Mouse (Mus musculus): ENCODE measurements around the gene Eri2.

The Eri2 gene

GRCm38 (mm10) chr7:119793586-119794250 lies at the start of gene Eri2, which contains the start of gene Rexo5:
Eri2 (minus strand) TSS chr7:119794058.
Rexo5 (plus strand) TSS chr7:119794006.
- peak; percentile 72 for DNase-seq

- DNase-seq, result no peak
These were observed 48.1 kb upstream of the Eri2 start for GRCm38 (mm10) chr7:119841820-119842449.

DNA sequence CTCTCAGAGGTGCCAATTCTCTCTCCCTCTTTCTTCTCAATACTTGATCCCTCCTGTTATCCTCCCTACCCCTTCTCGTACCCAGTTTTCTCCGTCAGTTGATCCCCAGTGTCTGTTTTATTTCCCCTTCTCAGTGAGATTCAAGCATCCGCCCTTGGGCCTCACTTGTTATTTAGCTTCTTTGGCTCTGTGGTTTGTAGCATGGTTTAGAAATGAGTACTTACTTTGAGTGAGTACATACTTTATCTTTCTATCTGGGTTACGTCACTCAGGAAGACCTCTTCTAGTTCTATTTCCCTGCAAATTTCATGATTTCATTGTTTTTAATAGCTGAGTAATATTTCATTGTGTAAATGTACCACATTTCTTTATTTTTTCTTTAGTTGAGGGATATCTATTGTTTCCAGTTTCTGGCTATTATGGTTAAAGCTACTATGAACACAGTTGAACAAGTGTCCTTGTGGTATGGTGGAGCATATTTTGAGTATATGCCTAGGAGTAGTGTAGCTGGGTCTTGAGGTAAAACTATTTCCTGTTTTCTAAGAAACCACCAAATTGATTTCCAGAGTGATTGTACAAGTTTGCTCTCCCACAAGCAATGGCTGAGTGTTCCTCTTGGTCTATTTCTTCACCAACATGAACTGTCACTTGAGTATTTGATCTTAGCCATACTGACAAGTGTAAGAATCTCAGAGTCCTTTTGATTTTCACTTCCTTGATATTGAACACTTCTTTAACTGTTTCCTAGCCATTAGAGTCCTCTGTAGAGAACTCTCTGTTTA lies 42.3 kb upstream of the Eri2 start:
- DNase-seq, result no peak

GRCm38 (mm10) chr7:119835371-119835770 lies 41.5 kb upstream of the Eri2 start:
- no peak for DNase-seq

- DNase-seq, result no peak
These were observed 14.9 kb upstream of the Eri2 start for GRCm38 (mm10) chr7:119808723-119809122.

DNA sequence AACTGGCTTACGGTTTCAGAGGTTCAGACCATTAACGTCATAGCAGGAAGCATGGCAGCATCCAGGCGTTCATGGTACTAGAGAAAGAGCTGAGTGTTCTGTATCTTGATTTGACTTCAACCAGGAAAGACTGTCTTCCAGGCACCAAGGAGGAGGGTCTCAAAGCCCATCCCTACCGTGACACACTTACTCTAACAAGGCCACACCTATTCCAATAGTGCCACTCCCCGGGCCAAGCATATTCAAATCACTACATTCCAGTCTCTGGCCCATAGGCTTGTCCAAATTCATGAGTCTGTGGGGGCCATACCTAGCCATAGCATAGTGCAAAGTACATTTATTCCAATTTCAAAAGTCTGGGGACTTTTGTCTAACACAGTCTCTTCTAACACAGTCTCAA lies 13.5 kb upstream of the Eri2 start:
- no peak for DNase-seq

GRCm38 (mm10) chr7:119800991-119801390 lies 7.1 kb upstream of the Eri2 start:
- DNase-seq, result no peak

- no peak for DNase-seq
These were observed 6.6 kb upstream of the Eri2 start for GRCm38 (mm10) chr7:119800488-119800887.

DNA sequence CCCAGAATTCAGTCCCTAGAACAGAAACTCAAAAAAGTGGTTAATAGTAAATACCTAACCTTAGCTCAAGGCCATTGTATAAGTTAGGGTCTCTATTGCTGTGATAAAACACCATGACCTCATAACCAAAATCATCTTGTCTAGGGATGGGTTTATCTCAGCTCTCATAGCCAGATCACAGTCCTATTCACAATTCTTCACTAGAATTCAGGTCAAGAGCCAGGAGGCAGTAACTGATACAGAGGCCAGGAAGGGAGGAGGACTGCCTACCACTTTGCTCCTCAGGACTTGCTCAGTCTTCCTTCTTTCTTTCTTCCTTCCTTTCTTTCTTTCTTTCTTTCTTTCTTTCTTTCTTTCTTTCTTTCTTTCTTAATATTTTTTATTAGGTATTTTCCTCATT lies 1.5 kb upstream of the Eri2 start:
- no peak for DNase-seq

GRCm38 (mm10) chr7:119794251-119794638 lies 387 bp upstream of the Eri2 start:
- no peak for DNase-seq

GRCm38 (mm10) chr7:119789024-119789423 lies 4.8 kb downstream of the Eri2 start:
- no peak for DNase-seq

DNA sequence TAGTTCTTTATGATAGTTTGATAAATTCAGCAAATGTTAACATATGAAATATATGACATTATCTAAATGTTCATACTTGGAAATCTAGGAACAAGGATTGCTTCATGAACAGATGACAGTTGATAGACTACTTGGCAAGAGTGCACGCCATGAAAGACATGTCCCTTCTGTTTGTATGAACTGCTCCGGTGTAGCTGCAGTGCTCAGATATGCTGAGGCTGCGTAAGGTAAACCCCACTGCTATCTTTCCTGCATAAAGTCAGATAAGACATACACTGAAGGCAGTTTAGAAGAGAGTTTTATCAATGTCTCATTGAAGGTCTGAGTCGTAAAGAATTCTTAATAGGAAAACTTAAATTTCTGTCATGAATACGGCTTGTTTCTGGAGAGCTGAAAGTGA lies 8.9 kb downstream of the Eri2 start:
- no peak for DNase-seq

- no peak for DNase-seq
These were observed 10.4 kb downstream of the Eri2 start for GRCm38 (mm10) chr7:119783453-119783852.

DNA sequence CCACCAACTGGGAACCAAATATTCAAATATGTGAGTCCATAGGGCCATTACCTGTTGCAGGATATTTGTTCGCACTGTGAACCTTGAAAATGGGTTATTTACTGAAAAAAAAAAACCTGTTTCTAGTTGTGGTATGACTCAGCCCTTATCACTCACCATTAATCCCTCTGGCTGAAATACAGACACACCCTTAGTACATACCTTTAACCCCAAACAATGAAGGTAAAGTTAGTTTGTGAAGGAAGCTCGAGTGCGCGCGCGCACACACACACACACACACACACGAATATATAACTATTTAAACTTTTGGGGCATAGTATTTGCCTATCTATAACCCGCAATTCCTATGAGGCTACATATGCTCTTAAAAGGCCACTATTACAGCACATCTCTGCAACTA lies 24.0 kb downstream of the Eri2 start:
- no peak for DNase-seq

DNA sequence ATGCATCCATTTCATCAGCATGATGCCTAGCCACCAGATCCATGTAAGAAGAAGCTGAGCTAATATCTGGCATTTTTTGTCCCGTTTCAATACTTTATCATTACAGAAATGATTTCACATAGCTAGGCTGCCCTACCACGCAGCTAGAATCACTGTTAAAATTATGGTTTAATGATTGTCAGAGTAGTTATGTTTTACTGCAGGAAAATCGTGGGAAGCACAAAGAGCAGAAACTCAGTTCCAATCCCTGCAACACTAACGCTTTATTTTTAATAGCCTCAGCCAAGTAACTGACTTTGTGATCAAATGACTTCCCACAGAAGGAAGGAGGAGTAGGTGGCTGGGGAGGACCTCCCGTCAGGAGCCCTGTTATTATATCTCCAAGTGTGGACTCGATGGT lies 26.9 kb downstream of the Eri2 start:
- DNase-seq, result no peak

DNA sequence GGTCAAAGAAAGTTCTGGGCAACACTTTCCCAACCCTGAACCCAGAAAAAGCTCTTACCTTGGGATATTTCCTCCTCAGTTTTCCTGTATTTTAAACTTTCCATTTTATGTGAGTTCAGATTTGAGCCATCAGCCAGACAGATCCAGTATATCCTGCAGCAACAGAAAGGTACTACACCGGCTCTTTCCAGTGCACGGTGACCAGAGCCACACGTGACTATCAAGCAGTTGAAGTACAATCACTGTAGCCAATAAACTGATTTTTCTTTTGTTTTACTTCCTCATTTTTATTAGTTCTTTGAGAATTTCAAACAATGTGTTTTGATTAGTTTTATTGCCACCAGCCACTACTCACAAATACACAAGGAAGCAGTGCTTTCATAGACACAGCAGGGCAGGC lies 29.5 kb downstream of the Eri2 start:
- DNase-seq, result no peak

- DNase-seq, result no peak
These were observed 31.6 kb downstream of the Eri2 start for GRCm38 (mm10) chr7:119762166-119762697.

GRCm38 (mm10) chr7:119760527-119760951 lies 33.3 kb downstream of the Eri2 start, which contains the start of gene Acsm3:
Acsm3 (plus strand) TSS chr7:119760923.
- DNase-seq, result no peak

GRCm38 (mm10) chr7:119753696-119754095 lies 40.2 kb downstream of the Eri2 start:
- no peak for DNase-seq

DNA sequence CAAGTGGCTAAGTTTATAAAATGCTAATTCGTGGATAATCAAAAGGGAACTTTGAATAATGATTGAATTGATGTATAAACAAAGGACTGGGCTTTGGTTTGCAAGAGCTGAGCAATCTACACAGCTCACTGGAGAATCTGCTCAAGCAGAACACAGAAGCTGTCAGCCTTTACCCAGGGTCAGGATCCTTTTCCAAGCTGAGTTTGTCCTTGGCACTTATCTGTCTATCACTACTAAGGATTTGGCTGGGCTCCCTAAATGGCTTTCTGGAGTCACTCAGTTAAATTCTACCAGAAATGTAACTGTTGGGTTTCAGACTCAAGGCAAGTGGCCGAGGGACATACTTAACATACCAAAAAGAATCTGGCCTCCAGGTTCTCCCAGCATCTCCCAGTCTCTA lies 43.9 kb downstream of the Eri2 start:
- DNase-seq, result no peak

DNA sequence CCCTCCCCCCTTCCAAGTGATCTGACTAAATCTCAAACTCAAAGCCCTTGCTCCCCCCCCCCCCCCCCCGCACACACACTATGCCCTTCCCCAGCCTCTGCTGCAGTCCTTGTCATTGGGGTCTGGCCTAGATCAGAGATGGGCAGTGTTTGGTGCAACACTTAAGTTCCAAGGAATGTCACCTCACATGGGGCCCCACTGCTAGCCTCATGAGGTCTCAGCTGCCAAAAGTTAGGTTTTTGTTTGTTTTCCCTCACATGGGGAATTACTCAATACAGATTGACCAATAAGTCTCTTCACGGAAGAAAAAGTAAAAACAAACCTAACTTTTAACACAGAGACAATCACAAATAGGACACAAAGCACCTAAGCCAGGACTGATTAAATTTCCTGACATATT lies 45.1 kb downstream of the Eri2 start:
- no peak for DNase-seq

DNA sequence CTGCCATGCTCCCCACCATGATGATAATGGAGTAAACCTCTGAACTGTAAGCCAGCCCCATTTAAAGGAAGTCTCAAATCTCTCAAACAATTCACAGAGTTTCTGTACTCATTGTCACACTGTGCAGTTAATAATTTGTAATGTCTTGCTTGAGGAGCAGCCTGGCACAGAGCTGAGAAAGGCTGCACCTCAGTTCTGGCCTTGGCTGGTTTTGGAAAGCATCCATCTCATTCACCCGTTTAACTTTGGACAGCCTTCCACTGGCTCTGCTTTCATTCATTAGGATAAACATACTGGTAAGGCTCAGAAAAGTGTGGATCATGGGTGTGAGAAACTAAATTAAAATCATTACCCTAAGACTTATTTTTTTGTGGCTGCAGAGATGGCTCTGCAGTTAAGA lies 48.0 kb downstream of the Eri2 start:
- no peak for DNase-seq

GRCm38 (mm10) chr7:119744321-119744720 lies 49.5 kb downstream of the Eri2 start:
- no peak for DNase-seq
